Mouse (Mus musculus) intestine, embryonic 16.5 days (tissue): ENCODE results near the gene B4galnt3. TPM values are rescaled to one million over a fixed set of nuclear protein-coding genes. Genes with fewer than 3 reads are reported as not detected.

ENCODE experiments used
- ATAC-seq: fragments of 200-750 bp; cut with Nextera tagmentation; 2 replicates; pipeline ENCODE4 v1.8.0; 2017; ENCODE audit warnings: moderate TSS enrichment, moderate library complexity
- H3K27ac ChIP-seq: fragments of 300-500 bp; sonication (generic); 2 replicates; pipeline ENCODE4 v1.5.1; 2014; ENCODE audit warnings: mild to moderate bottlenecking, low read length
- H3K27me3 ChIP-seq: fragments of 300-500 bp; sonication (generic); replicated peaks from 2 replicates; pipeline ENCODE4 v1.6.1; 2014; ENCODE audit warnings: low read length, control low read depth, mixed read lengths; ENCODE audit not compliant: control insufficient read depth, insufficient read depth
- H3K36me3 ChIP-seq: fragments of 300-500 bp; sonication (generic); 2 replicates; pipeline ENCODE4 v1.6.1; 2014; ENCODE audit warnings: low read length, control low read depth; ENCODE audit not compliant: control insufficient read depth, insufficient read depth
- H3K4me1 ChIP-seq: fragments of 300-500 bp; sonication (generic); 2 replicates; pipeline ENCODE4 v1.6.1; 2014; ENCODE audit warnings: low read length, control low read depth, mixed read lengths; ENCODE audit not compliant: control insufficient read depth, insufficient read depth
- H3K4me2 ChIP-seq: fragments of 300-500 bp; sonication (generic); 2 replicates; pipeline ENCODE4 v1.6.1; 2014; ENCODE audit warnings: low read depth, low read length, control low read depth
- H3K4me3 ChIP-seq: fragments of 300-500 bp; sonication (generic); 2 replicates; pipeline ENCODE4 v1.5.1; 2014; ENCODE audit warnings: mild to moderate bottlenecking, low read length
- H3K9ac ChIP-seq: fragments of 300-500 bp; sonication (generic); 2 replicates; pipeline ENCODE4 v1.6.1; 2014; ENCODE audit warnings: low read depth, low read length
- H3K9me3 ChIP-seq: fragments of 300-500 bp; sonication (generic); 2 replicates; pipeline ENCODE4 v1.6.1; 2016; ENCODE audit warnings: low read length, control low read depth; ENCODE audit not compliant: control insufficient read depth
- WGBS: fragments of 180-500 bp; shearing (Covaris S2); extraction: QIAGEN DNeasy Blood & Tissue Kit; methylation state at CpG from one replicate; pipeline ENCODE4 v1.1.7; 2014; 5-methylcytosine and 5-hydroxymethylcytosine counted together
- polyA plus RNA-seq: library from polyadenylated mRNA; unstranded; fragments of >200 nt; fragmentation: Nextera tagmentation; extraction: Ambion mirVana; gene quantifications from 2 replicates; pipeline ENCODE4 v1.2.1, GENCODE M21; 2015

Gene B4galnt3
- polyA plus RNA-seq, 1 experiment from 2014 or later, result 1.1 TPM

DNA sequence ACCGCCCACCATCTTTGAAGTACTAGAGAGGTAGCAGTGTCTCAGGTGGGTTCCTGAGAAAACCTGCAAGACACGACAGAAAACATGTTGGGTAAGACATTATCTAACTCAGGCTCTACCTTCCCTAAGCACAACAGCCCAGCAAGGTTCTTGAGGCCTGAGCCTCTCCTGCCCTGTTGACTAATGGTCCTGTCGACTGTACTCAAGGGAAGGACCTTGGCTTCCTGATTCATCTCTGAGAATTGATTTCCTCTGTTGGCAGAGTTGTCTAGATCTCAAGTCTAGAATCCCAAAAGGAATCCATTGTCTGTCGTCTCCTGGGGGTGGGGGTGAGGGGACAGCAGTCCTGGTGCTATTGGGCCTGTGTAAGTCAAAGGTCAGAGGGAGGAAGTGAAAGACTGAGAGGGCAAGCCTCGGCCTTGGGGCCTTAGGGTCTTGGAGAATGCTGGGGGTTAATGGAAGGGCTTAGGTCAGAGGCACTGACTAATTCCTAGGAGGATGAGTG, 37.9 kb downstream of the B4galnt3 start:
- peaks cover 12% of the 10 kb centered on the region; the same call in 1 of the 2 replicates for H3K4me1 ChIP-seq
- no peaks in the 10 kb centered on the region for H3K36me3 ChIP-seq
- H3K27me3 ChIP-seq, result no peaks in the 10 kb centered on the region
- ATAC-seq, result no peak
- H3K4me3 ChIP-seq, result no peak overlapping the region
- H3K27ac ChIP-seq, result no peak overlapping the region
- H3K9ac ChIP-seq, result no peak overlapping the region
- no peaks in the 10 kb centered on the region for H3K9me3 ChIP-seq
- WGBS, result 65% methylated on average over 5 of the region's 5 CpGs
- no peak overlapping the region for H3K4me2 ChIP-seq

DNA sequence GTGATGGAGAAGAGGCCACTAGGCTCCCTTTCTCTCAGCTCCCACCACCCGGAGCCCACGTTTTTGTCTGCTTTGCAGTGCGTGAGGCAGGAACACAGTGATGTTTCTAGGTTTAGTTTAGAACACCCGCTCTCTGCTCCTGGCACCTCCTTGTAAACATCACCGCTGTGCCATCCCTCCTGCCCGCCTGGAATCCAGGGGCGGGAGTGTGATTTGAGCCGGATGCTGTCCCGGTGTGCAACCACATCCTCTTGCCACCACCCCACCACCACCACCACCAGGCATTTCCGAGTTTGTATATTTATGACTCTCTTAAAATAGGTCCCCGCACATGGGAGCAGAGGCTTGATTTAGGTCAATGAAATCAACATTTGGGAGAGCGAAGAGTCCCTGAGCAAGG, 38.7 kb downstream of the B4galnt3 start:
- no peak overlapping the region for H3K4me2 ChIP-seq
- H3K9me3 ChIP-seq, result no peaks in the 10 kb centered on the region
- no peaks in the 10 kb centered on the region for H3K36me3 ChIP-seq
- H3K4me1 ChIP-seq, result peaks cover 12% of the 10 kb centered on the region; the same call in 1 of the 2 replicates
- H3K27ac ChIP-seq, result peak overlapping the region; percentile 61; the same call in 1 of the 2 replicates
- ATAC-seq, result no peak
- 76% methylated on average over 12 of the region's 12 CpGs for WGBS
- H3K27me3 ChIP-seq, result no peaks in the 10 kb centered on the region
- no peak overlapping the region for H3K4me3 ChIP-seq
- H3K9ac ChIP-seq, result no peak overlapping the region

DNA sequence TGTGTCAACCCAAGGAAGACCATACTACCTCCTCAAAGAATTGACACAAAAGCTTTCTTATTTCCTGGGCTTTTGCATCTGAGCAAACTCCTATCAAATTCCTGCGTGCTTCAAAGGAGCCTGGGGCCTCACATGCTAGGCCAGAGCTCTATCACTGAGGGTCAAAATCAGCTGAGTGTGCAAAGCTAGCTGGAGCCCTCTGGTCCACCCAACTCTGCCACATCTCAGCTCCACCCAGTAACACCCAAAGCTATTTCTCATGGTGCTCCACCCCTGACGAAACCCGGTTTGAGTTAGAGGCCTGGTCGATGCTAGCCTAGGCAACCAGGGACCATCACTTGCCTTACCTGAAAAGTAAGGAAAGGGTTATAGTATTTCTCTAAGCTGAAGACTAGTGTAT, 39.2 kb downstream of the B4galnt3 start:
- H3K4me1 ChIP-seq, result peaks cover 16% of the 10 kb centered on the region; the same call in 1 of the 2 replicates
- H3K4me3 ChIP-seq, result no peak overlapping the region
- no peaks in the 10 kb centered on the region for H3K36me3 ChIP-seq
- 43% methylated on average over 4 of the region's 4 CpGs for WGBS
- no peaks in the 10 kb centered on the region for H3K9me3 ChIP-seq
- H3K9ac ChIP-seq, result no peak overlapping the region
- no peaks in the 10 kb centered on the region for H3K27me3 ChIP-seq
- ATAC-seq, result peak; percentile 27; the same call in 1 of the 2 replicates
- H3K4me2 ChIP-seq, result 0 out of 2 replicates have a peak overlapping the region, but pooled peaks have one; percentile 17
- peak overlapping the region; percentile 61 for H3K27ac ChIP-seq

DNA sequence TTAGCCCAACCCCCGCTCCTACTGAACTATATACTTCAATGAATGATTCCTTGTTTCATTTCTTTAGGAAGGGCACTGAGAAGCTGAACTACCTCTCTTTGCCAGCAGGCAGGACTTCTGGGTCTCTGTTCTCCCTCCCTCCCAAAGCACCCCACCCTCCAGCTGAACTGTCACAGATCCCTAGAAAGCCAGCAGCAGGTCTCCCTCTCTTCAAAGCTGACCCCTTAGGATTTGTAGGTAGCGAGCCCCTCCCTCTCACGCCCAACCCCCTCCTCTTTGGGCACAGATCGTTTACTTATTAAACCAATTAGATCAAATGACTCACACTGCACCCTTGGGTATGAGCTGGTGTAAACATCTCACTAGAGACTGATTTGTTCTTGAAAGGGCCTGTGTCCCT, 39.7 kb downstream of the B4galnt3 start:
- ATAC-seq, result peak; percentile 55
- Histone ChIP-seq H3K27me3 (no peaks in the 10 kb centered on the region), H3K36me3 (no peaks in the 10 kb centered on the region), H3K4me2 (0 out of 2 replicates have a peak overlapping the region, but pooled peaks have one; percentile 17), H3K4me1 (peaks cover 18% of the 10 kb centered on the region; the same call in 1 of the 2 replicates), H3K9me3 (no peaks in the 10 kb centered on the region), H3K27ac (peak overlapping the region; percentile 61), H3K4me3 (no peak overlapping the region), H3K9ac (no peak overlapping the region)
- 34% methylated on average over 4 of the region's 4 CpGs for WGBS

DNA sequence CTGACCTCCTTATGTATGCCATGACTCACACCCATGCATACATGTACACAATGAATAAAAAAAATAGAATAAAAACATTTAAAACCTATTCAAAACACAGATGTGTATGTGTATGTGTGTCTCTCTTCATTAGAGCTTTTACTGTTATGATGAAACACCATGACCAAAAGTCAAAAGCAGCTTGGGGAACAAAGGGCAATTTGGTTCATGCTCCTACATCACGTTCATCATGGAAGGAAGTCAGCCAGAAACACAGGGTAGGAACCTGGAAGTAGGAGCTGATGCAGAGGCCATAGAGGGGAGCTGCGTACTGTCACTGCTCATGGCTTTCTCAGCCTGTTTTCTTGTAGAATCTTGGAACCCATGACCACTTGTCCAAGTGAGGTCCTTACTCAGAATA, 41.6 kb downstream of the B4galnt3 start:
- H3K4me1 ChIP-seq, result peaks cover 18% of the 10 kb centered on the region; the same call in 1 of the 2 replicates
- no peak overlapping the region for H3K4me3 ChIP-seq
- no peaks in the 10 kb centered on the region for H3K36me3 ChIP-seq
- H3K27ac ChIP-seq, result no peak overlapping the region
- no peak overlapping the region for H3K9ac ChIP-seq
- H3K27me3 ChIP-seq, result no peaks in the 10 kb centered on the region
- no peak overlapping the region for H3K4me2 ChIP-seq
- WGBS, result 80% methylated on average over 2 of the region's 2 CpGs
- no peaks in the 10 kb centered on the region for H3K9me3 ChIP-seq
- ATAC-seq, result no peak

DNA sequence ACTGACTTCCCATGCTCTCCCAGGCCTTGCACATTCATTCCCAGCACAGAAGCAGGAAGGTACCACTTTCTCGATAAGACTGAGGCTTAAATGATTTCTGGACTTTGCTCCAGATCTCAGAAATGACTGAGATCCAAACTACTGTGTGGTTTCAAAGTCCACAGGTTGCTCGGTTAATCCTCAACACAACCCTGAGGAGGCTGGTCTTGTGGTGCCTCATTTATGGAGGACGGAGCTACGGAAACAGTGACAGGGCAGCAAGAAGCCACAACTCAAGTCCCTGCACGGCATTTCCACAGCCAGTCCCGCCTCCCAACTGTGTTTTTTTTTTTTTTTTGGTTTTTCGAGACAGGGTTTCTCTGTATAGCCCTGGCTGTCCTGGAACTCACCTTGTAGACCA, 43.3 kb downstream of the B4galnt3 start:
- ATAC-seq, result peak; percentile 92
- Histone ChIP-seq H3K4me2 (0 out of 2 replicates have a peak overlapping the region, but pooled peaks have one; percentile 4), H3K36me3 (no peaks in the 10 kb centered on the region), H3K4me1 (peaks cover 14% of the 10 kb centered on the region; the same call in 1 of the 2 replicates), H3K9me3 (no peaks in the 10 kb centered on the region), H3K4me3 (no peak overlapping the region), H3K27me3 (no peaks in the 10 kb centered on the region), H3K9ac (no peak overlapping the region), H3K27ac (peak overlapping the region; percentile 66)
- 58% methylated on average over 7 of the region's 7 CpGs for WGBS

DNA sequence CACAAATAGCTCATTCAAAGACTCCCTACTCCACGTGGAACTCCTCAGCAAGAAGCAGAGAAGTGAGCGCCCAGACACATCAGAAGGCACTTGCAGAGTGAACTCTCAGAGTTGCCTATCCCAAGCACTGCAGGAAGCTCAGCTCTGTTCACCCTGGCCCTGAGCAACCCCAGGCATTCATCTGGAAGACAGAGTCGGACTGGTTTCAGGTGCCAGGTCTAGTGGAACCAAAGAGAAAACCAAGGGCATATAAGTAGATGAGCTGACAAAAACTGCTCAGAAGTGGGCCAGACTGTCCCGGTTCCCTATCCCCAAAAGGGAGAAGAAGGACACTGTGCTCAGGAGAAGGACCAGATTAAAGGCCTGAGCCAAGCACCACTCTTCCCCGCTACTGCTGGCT, 44.5 kb downstream of the B4galnt3 start:
- H3K4me2 ChIP-seq, result no peak overlapping the region
- no peaks in the 10 kb centered on the region for H3K9me3 ChIP-seq
- ATAC-seq, result no peak
- no peak overlapping the region for H3K9ac ChIP-seq
- no peaks in the 10 kb centered on the region for H3K36me3 ChIP-seq
- 68% methylated on average over 5 of the region's 5 CpGs for WGBS
- H3K27ac ChIP-seq, result no peak overlapping the region
- H3K27me3 ChIP-seq, result no peaks in the 10 kb centered on the region
- peaks cover 7% of the 10 kb centered on the region; the same call in 1 of the 2 replicates for H3K4me1 ChIP-seq
- H3K4me3 ChIP-seq, result no peak overlapping the region

DNA sequence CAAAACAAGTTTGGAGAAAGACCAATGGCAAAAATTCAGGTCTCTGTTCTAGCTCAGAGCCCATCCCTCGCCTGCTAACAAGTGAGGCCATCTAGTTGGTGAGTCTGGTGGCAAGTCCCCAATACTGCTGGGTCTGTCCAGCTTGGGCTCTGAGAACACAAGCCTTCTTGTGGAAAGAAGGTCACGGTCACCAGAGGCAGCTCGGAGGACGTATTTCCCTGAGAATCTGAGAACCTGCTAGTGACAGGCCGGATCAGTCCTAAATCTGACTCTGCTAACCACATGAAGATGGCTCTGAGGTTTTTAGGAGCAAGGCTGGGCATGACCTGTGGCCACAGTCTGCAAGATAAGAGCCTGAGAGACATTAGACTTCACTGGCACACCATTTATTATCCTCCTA, 47.7 kb downstream of the B4galnt3 start:
- Histone ChIP-seq H3K36me3 (no peaks in the 10 kb centered on the region), H3K4me3 (no peak overlapping the region), H3K4me1 (peaks cover 11% of the 10 kb centered on the region; the same call in 1 of the 2 replicates), H3K9me3 (no peaks in the 10 kb centered on the region), H3K27ac (no peak overlapping the region), H3K9ac (no peak overlapping the region), H3K27me3 (no peaks in the 10 kb centered on the region), H3K4me2 (no peak overlapping the region)
- ATAC-seq, result no peak
- 78% methylated on average over 5 of the region's 5 CpGs for WGBS

DNA sequence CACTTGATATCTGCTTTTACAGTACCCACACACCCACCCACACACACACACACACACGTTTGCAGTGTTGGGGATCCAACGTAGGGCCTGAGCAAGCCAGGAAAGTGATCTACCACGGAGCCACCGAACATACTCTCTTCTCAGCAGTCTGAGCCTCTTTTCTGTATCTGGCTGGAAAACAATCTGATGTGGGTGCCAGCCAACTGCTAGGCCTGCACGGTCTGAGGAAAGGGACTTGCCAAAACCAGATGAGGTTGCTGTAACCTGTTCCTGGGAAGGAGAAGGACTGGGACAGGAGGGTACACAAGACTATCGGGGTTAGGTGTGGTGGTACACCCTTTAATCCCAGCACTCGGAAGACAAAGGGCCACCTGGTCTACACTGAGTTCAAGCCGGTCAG, 51.1 kb downstream of the B4galnt3 start:
- H3K4me1 ChIP-seq, result peaks cover 16% of the 10 kb centered on the region; the same call in 1 of the 2 replicates
- 68% methylated on average over 8 of the region's 8 CpGs for WGBS
- H3K36me3 ChIP-seq, result no peaks in the 10 kb centered on the region
- no peak overlapping the region for H3K27ac ChIP-seq
- no peak overlapping the region for H3K4me3 ChIP-seq
- no peak for ATAC-seq
- H3K27me3 ChIP-seq, result no peaks in the 10 kb centered on the region
- H3K9ac ChIP-seq, result no peak overlapping the region
- H3K9me3 ChIP-seq, result no peaks in the 10 kb centered on the region
- H3K4me2 ChIP-seq, result no peak overlapping the region

DNA sequence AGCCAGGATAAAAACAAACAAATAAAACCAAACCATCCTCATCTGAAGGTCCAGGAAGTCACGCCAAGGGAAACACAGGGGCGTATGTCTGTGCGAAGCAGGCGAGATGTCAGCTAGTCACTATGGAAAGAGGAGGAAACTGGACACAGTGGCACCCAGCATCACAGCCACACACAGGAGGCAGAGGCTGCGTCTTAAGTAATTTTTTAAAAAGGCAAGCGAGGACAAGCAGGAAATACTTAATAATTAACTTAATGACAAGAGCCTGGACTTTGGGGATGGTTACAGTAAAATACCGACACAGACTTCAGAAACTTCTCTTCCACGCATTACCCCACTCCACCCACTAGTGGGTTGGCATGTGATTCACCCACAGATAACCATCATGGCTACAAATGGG, 51.8 kb downstream of the B4galnt3 start:
- no peaks in the 10 kb centered on the region for H3K36me3 ChIP-seq
- H3K27ac ChIP-seq, result no peak overlapping the region
- H3K4me3 ChIP-seq, result no peak overlapping the region
- peaks cover 16% of the 10 kb centered on the region; the same call in 1 of the 2 replicates for H3K4me1 ChIP-seq
- 54% methylated on average over 8 of the region's 8 CpGs for WGBS
- no peak overlapping the region for H3K9ac ChIP-seq
- no peaks in the 10 kb centered on the region for H3K9me3 ChIP-seq
- no peak for ATAC-seq
- no peaks in the 10 kb centered on the region for H3K27me3 ChIP-seq
- no peak overlapping the region for H3K4me2 ChIP-seq
